Mouse (Mus musculus) ovary, adult 18-20 months (tissue): ENCODE data around the gene Camk1.
A peak's percentile ranks its signal among the peaks of the same experiment; 100 is the strongest.

Source experiments
- DNase-seq: peaks from one replicate; pipeline ENCODE4 v3.0.0; 2022; ENCODE audit warnings: low spot score, mixed read lengths

Camk1 gene

DNA sequence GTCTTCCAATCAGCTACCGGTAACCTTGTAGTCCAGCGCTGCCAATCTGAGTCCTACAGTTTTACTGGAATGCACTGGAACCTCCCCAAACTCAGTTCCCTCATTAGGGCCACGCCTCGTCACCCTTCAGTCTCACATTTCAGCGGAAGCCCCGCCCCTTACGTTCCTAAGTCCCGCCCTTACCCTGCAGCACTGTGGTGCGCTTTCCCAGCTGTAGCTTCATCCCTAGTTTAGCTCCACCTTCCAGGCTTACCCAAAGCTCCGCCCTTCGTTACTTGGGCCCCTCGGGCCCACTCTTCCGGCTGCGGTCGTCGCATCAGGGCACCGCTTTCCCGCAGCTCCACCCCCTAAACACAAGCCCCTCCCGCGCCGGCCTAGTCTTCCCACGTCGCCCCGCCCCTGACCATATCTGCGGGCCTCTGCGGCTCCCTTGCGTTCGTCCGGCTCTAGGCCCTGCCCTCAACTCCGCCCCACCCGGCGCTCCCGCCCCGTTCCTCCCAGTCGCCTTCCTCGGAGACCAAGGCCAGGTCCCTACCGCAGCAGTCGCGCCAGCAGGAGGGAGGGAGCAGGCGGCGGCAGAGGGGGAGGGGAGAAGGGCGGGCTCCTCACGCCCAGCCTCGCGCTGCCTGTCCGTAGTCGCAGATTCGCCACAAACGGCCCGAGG lies 37.3 kb downstream of the Camk1 start:
- peak; percentile 100 for DNase-seq

- no peak for DNase-seq
Observed at GRCm38 (mm10) chr6:113302258-113302657, 41.5 kb downstream of the Camk1 start.

- no peak for DNase-seq
Observed at GRCm38 (mm10) chr6:113301350-113301749, 42.4 kb downstream of the Camk1 start.

DNA sequence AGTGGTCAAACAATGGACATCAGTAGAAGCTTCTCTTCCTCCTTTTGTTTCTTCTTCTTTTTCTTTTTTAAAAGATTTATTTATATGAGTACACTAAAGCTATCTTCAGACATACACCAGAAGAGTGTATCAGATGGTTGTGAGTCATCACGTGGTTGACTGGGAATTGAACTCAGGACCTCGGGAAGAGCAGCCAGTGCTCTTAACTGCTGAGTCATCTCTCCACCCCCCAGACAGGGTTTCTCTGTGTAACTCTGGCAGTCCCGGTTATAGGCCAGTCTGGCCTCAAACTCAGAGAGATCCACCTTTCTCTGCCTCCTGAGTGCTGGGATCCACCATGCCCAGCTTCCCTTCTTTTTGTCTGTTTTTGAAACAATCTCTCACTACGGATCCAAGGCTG lies 47.1 kb downstream of the Camk1 start:
- no peak for DNase-seq

DNA sequence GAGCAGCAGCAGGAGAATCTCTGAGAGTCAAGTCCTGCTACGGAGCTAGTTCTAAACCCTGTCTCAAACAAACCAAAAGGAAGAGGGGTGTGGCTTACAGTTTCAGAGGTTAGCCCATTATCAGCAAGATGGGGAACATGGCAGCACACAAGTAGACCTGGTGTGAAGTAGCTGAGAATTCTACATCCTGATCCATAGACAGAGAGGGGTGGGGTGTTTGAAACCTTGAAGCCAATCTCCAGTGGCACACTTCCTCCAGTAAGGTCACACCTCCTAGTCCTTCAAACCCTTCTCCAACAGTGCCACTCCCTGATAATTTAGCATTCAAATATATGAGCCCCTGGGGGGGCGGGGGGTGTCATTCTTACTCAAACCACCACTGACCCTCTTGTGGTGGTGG lies 47.7 kb downstream of the Camk1 start:
- no peak for DNase-seq

- DNase-seq: no peak
Observed at GRCm38 (mm10) chr6:113292938-113293337, 50.8 kb downstream of the Camk1 start.

DNA sequence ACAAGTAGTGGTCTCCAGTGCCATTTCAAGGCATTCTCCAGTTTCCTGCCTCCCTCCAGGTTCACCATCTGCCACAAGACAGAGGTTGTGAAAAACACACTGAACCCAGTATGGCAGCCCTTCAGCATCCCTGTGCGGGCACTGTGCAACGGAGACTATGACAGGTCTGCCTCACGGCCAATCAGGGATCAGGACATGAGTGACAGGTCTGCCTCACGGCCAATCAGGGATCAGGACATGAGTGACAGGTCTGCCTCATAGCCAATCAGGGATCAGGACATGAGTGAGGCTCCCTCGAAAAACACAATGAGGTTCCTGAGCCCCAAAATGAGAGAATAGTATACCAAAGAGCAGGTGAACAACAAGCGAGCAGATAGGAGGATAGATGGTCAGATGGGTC lies 53.4 kb downstream of the Camk1 start:
- DNase-seq: no peak

DNA sequence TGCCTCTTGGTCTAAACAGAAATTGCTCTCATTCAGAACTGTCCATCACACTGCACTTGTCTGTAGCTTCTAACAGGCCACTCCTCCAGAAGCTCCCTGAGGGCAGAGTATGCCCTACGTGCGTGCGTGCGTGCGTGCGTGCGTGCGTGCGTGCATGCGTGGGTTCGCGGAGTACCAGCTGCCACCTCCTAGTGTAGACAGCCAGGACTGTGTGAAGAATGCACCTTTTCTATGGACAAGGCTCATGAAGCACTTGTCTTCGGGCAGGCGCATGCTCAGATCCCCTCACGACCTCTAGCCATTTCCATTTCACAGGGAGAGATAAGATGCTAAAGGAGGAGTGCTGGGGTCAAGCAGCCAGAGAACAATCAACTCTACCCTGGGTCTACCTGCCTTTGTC lies 54.4 kb downstream of the Camk1 start:
- no peak for DNase-seq

DNA sequence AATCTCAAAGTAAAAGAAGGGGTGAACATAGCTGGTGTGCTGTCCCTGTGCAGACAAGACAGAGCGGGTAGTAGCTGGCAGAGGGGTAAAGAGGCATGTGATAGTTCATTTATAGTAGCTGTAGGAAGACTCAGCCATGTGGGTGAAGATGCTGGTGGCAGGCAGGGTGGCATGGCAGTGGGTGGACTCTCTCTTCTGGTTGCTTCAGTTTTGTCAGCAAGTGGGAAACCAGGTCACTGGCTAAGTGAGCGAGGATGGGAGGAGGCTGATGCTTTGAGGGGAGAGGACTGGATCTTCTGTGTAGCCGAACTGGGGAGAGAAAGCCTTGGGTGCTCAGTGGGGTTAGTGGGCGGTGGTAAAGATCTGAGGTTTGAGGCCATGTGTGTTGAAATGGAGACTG lies 56.5 kb downstream of the Camk1 start:
- no peak for DNase-seq

GRCm38 (mm10) chr6:113286316-113286715 lies 57.5 kb downstream of the Camk1 start:
- no peak for DNase-seq

GRCm38 (mm10) chr6:113284931-113285330 lies 58.9 kb downstream of the Camk1 start:
- DNase-seq: no peak
